ENCODE assay signal across 8 mouse cellular contexts in genomic region chr11:83303751-83304150, GRCm38 (mm10). TPM values are rescaled to one million over a fixed set of nuclear protein-coding genes. Genes with fewer than 3 reads are reported as not detected.
A peak's percentile ranks its signal among the peaks of the same experiment; 100 is the strongest.
DNase-seq lines count a peak whose midpoint lies in the region; ATAC-seq and TF ChIP-seq lines count a peak whose summit lies in the region.

No protein-coding gene starts in this region.

- no peak overlapping the region; the same call in 1 of the 2 replicates for H3K27ac ChIP-seq in left cerebral cortex, adult 2 months
- no peak overlapping the region for H3K27ac ChIP-seq in embryonic facial prominence, embryonic 11.5 days (replicated peaks; ENCODE audit: low read depth, low read length)
- H3K27ac ChIP-seq in thymus, adult 2 months (ENCODE audit: control insufficient read depth, insufficient read depth, low read length) = no peak overlapping the region

- no peak overlapping the region; the same call in 1 of the 2 replicates for H3K9ac ChIP-seq in embryonic facial prominence, embryonic 11.5 days (replicated peaks; ENCODE audit: low read length)

- no peaks in the 10 kb centered on the region for H3K36me3 ChIP-seq in embryonic facial prominence, embryonic 11.5 days (replicated peaks; ENCODE audit: control insufficient read depth, insufficient read depth, low read depth, low read length)
- H3K36me3 ChIP-seq in thymus, adult 2 months (ENCODE audit: control insufficient read depth, insufficient read depth, low read length) = 0 out of 2 replicates have a peak, but pooled peaks cover 3% of the 10 kb centered on the region

- H3K4me1 ChIP-seq in embryonic facial prominence, embryonic 11.5 days (ENCODE audit: control insufficient read depth, insufficient read depth, low read length) = no peaks in the 10 kb centered on the region; the same call in 1 of the 2 replicates
- H3K4me1 ChIP-seq in thymus, adult 2 months (replicated peaks; ENCODE audit: control insufficient read depth, insufficient read depth, low read length) = peaks cover 3% of the 10 kb centered on the region

- peak overlapping the region; percentile 88 for H3K4me3 ChIP-seq in left cerebral cortex, adult 2 months
- peak overlapping the region; percentile 88 for H3K4me3 ChIP-seq in embryonic facial prominence, embryonic 11.5 days (ENCODE audit: low read depth, low read length)
- no peak overlapping the region for H3K4me3 ChIP-seq in thymus, adult 2 months (ENCODE audit: control insufficient read depth, insufficient read depth, low read length)

- H3K9me3 ChIP-seq in embryonic facial prominence, embryonic 11.5 days (replicated peaks; ENCODE audit: control insufficient read depth, low read length) = no peaks in the 10 kb centered on the region

- 57% methylated on average over 5 of the region's 5 CpGs for WGBS in embryonic facial prominence, embryonic 11.5 days
- 83% methylated on average over 5 of the region's 5 CpGs for WGBS in thymus, adult 2 months

- TF ChIP-seq POLR2A in thymus, adult 2 months (IDR thresholded peaks at IDR 0.05; ENCODE audit: control insufficient read depth, extremely low read depth, insufficient read depth, low read length, poor library complexity) = no peak

- ATAC-seq in embryonic facial prominence, embryonic 11.5 days (replicated peaks; ENCODE audit: insufficient number of reproducible peaks, low FRiP score, low TSS enrichment, low read depth) = no peak

- peak in 1 of 2 experiments; percentile 33 for DNase-seq in left cerebral cortex, adult 2 months (ENCODE audit: extremely low spot score in 1 of 2, low spot score in 2 of 2)
- no peak for DNase-seq in left cerebral cortex, adult 9 months (ENCODE audit: low spot score in 2 of 2)
- no peak for DNase-seq in embryonic facial prominence, embryonic 11.5 days (ENCODE audit: low spot score)
- peak; percentile 21 for DNase-seq in kidney, adult 18-20 months
- DNase-seq in lung, postnatal 10 days = peak; percentile 7
- no peak for DNase-seq in adrenal gland, postnatal 14 days
- DNase-seq in frontal cortex, postnatal 36 days (ENCODE audit: low spot score in 2 of 2) = no peak
- DNase-seq in thymus, adult 2 months = no peak

- intact Hi-C loops in left cerebral cortex, adult 2 months (cut with DNase I) = no loop called here

- peak overlapping the region; percentile 13 for H3K4me2 ChIP-seq in embryonic facial prominence, embryonic 11.5 days (ENCODE audit: low read depth, low read length)

- H3K27me3 ChIP-seq in embryonic facial prominence, embryonic 11.5 days (ENCODE audit: control insufficient read depth, insufficient read depth, low read length) = no peaks in the 10 kb centered on the region
- H3K27me3 ChIP-seq in thymus, adult 2 months (ENCODE audit: control insufficient read depth, insufficient read depth, low read length) = no peaks in the 10 kb centered on the region

- TF ChIP-seq CTCF in left cerebral cortex, adult 2 months (IDR thresholded peaks at IDR 0.05) = no peak; the same call in 1 of the 2 replicates
- no peak for TF ChIP-seq CTCF in thymus, adult 2 months (IDR thresholded peaks at IDR 0.05; ENCODE audit: borderline replicate concordance, control insufficient read depth, extremely low read depth, insufficient read depth, low read length, poor library complexity)

RNA-seq across cellular contexts. Expression of gene Pex12, which starts 1.4 kb away (rescaled TPM):
- 10 to 100 TPM in 1 of 2 experiments, 1 to 10 TPM in 1; 9.4 to 13.9 TPM for total RNA-seq in left cerebral cortex, adult 2 months (2021)
- 13.8 and 16.8 TPM in 2 replicates for polyA plus RNA-seq in embryonic facial prominence, embryonic 11.5 days (2014; fragmentation: Nextera tagmentation; extraction: Ambion mirVana)
- 15.1 and 16.2 TPM in 2 replicates for total RNA-seq in adrenal gland, postnatal 14 days (2021)
- 8.5 and 9.2 TPM in 2 replicates for polyA plus RNA-seq in thymus, adult 2 months (2012; rRNA removed)

RNA-seq across cellular contexts. Expression of gene Ap2b1, which starts 4.9 kb away (rescaled TPM):
- 100 to 1,000 TPM; 281 to 296 TPM for total RNA-seq in left cerebral cortex, adult 2 months (2021)
- polyA plus RNA-seq in embryonic facial prominence, embryonic 11.5 days (2014; fragmentation: Nextera tagmentation; extraction: Ambion mirVana) = 93.5 and 96.0 TPM in 2 replicates
- total RNA-seq in adrenal gland, postnatal 14 days (2021) = 86.9 and 98.4 TPM in 2 replicates
- polyA plus RNA-seq in thymus, adult 2 months (2012; rRNA removed) = 41.4 and 51.0 TPM in 2 replicates

RNA-seq across cellular contexts. Expression of gene Slfn14, which starts 17.2 kb away (rescaled TPM):
- not detected for total RNA-seq in left cerebral cortex, adult 2 months (2021)
- polyA plus RNA-seq in embryonic facial prominence, embryonic 11.5 days (2014; fragmentation: Nextera tagmentation; extraction: Ambion mirVana) = 0.56 and 0.81 TPM in 2 replicates
- 0.41 and 2.7 TPM in 2 replicates for total RNA-seq in adrenal gland, postnatal 14 days (2021)
- not detected in 2 replicates for polyA plus RNA-seq in thymus, adult 2 months (2012; rRNA removed)

Comparison
In these comparisons a context has a peak if more than half of its experiments do, and no peak if none do; other contexts are left out.
1. DNase-seq: peak in kidney, adult 18-20 months (single experiment) and lung, postnatal 10 days (single experiment); none in left cerebral cortex, adult 9 months (0 of 2), embryonic facial prominence, embryonic 11.5 days (single experiment), adrenal gland, postnatal 14 days (single experiment), frontal cortex, postnatal 36 days (0 of 2) and thymus, adult 2 months (single experiment).